Mouse (Mus musculus) brain, embryonic 18.5 days (tissue): Measurements from ENCODE around the gene Cdh23.
"Not testable (repeated sequence)": the region's sequence is repeated elsewhere in the genome, so short reads cannot be mapped to it uniquely, and the experiment has no call there.

ENCODE experiments used
- DNase-seq: peaks from one replicate; pipeline ENCODE4 v3.0.0-alpha.2; 2012; ENCODE audit warnings: low read depth, low spot score

The Cdh23 gene

DNA sequence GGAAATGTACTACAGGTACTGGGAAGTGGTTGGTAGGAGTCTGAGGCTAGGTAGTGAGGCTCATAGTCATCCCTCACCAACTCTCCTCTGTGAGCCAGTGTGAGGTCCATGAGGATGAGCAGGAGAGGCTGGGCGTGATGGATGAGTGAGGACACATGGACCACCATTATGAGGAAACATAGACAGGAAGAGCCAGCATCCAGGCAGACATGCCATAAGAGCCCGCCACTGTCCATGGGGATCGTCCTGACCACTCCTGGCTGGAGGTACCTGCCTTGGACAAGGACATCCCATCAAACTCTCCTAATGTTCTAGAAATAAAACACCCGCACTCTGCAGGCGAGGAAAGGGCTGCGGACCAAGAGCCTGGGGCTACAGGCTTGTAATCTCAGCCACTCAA, at the start of gene Cdh23:
Gene Cdh23 (minus strand): TSS at position 101 of the 400 bp plus-strand sequence.
- no peak for DNase-seq

GRCm38 (mm10) chr10:60744543-60745290, 48.4 kb upstream of the Cdh23 start:
- no peak for DNase-seq

- no peak for DNase-seq
These were observed 47.4 kb upstream of the Cdh23 start for GRCm38 (mm10) chr10:60743681-60744080.

GRCm38 (mm10) chr10:60742942-60743341, 46.7 kb upstream of the Cdh23 start:
- no peak for DNase-seq

- not testable (repeated sequence) for DNase-seq
These were observed 46.0 kb upstream of the Cdh23 start for GRCm38 (mm10) chr10:60742296-60742695.

DNA sequence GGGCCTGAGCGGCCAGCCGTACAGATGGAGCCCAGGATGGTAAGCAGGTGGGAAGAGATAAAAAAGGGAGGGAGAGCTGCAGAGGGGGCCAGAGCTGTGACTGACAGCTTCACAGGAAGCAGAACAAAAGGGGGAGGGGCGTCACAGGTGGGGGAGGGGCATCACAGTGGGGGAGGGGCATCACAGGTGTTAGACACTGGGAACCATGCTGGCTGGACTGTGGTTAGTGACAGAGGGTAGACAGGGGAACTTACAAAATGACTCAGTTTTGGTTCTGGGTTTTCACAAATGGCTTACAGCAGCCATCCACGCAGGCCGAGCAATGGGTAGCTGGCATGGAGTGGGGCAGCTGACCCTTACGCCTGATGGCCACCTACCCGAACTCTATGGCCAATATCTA, 45.1 kb upstream of the Cdh23 start:
- DNase-seq, result no peak

GRCm38 (mm10) chr10:60739619-60740363, 43.5 kb upstream of the Cdh23 start:
- no peak for DNase-seq

GRCm38 (mm10) chr10:60737886-60738640, 41.8 kb upstream of the Cdh23 start:
- no peak for DNase-seq

DNA sequence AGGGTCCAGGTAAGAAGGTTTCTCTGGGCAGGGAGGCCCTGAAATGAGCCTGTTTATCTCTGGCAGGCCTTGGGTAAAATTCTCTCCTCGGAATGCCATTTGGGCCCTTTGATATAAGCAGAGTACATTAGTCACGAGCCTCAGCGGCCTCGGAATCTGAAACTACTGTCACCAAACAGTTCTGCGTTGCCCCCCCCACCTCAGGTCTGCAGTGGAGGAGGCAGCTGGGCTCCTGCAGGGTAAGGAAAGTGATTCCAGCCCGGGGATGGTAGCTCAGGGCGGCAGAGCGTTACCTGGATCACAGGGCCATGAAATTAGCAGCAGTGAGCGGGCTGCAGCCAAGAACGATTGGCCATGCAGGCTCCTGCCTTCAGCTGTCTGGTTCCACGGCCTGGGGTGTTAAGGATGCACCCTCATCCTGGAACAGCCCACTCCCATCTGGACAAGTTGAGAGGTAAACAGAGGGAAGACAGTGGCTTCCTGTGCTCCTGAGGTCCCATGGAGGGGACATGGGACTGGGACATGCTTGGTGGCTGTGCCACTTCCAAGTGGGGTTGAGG, 41.0 kb upstream of the Cdh23 start:
- DNase-seq, result no peak

GRCm38 (mm10) chr10:60735737-60736136, 39.4 kb upstream of the Cdh23 start:
- no peak for DNase-seq

DNA sequence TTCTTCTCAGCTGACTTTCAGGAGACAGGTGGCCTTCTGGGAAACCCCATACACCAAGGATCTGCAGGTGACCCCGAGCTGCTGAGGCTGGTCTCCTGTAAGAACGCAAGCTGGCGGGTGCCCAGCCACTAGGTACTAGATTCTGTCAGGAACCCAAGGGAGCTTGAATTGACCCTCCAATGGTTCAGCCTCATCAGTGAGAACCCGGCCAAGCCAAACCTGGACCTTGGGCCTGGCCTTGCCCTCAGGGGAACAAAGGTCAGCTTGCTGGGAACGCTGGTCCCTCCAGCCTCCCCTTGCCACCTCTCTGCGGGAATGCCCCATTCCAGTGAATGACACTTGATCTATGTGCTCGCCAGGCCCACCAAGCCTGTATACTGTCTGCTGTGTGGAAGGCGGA, 37.2 kb upstream of the Cdh23 start:
- no peak for DNase-seq

GRCm38 (mm10) chr10:60732397-60732861, 36.1 kb upstream of the Cdh23 start:
- no peak for DNase-seq

GRCm38 (mm10) chr10:60731742-60732141, 35.5 kb upstream of the Cdh23 start:
- no peak for DNase-seq

GRCm38 (mm10) chr10:60727301-60727700, 31.0 kb upstream of the Cdh23 start:
- DNase-seq, result no peak

DNA sequence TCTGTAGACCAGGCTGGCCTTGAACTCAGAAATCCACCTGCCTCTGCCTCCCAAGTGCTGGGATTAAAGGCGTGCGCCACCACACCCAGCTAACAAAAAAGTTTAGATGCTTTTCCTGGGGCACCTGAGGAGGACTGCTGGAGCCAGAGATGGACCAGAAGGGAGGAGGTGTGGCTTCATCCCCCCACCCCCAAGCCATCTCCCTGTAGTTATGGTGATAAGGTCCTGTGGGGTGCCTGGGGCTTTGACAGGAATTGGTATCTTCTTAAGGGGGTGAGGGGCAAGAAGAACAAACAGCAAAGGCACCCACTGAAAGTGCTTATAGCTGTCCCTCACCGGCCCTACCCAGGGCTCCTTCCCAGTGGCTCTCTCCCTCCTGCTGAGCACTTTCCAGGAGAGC, 30.6 kb upstream of the Cdh23 start:
- no peak for DNase-seq

DNA sequence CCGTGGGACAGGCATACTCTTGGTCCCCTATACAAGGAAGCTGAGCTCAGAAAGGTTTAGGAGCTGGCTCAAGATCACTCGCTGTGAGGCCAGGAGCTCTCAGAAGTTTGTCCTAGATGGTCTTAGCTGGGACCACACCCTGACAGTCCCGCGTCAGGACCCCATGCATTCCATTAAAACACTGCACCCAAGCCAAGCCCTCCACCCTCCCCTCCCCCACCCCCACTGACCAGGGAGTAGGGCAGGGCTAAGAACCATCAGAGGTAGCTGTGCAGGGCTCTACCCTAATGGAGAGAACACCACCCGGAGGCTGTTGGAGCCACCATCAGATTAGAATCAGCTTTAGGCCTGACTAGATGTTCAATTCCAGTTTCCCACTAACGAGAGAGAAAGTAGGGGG, 28.2 kb upstream of the Cdh23 start:
- DNase-seq, result no peak

DNA sequence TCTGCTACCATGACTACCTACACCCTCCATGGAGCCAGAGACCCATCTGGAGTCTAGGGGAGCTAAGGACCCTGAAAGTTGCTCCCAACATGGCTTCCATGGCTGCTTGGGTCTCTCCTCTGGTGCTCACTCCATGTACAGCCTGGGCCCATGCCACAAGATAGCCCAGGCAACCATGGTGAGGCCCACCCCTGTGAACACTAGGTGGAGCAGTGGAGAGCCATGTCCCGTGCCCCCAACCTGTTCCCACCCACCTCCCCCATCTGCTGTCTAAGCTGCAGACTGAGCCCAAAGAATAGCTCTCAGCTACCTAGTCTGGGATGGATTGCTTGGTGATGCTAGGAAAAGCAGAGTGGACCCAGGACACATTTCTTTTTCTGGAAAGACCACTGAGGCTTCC, 27.1 kb upstream of the Cdh23 start:
- no peak for DNase-seq

- DNase-seq, result no peak
These were observed 25.4 kb upstream of the Cdh23 start for GRCm38 (mm10) chr10:60721640-60722039.

DNA sequence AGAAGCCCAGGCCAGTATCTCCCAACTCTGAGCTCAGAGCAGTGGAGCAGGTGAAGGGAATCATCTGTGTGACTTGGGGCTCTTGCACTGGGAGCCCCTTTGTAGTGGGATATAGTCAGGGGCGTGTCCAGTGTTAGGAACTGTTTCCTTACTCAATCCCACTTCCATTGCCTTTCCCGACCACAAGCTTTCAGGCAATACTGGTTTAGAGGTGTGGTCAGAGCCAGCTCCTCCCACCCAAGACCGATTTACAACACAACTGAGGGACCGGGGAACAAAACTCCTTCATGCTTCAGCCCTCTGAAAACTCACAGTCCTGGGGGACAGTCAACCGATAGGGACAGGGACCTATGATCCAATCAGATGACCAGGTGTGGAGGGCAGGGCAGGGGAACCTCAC, 24.2 kb upstream of the Cdh23 start:
- DNase-seq, result no peak

GRCm38 (mm10) chr10:60718491-60718890, 22.2 kb upstream of the Cdh23 start:
- DNase-seq, result no peak

- no peak for DNase-seq
These were observed 20.2 kb upstream of the Cdh23 start for GRCm38 (mm10) chr10:60716449-60716848.

GRCm38 (mm10) chr10:60712299-60712698, 16.0 kb upstream of the Cdh23 start:
- DNase-seq, result not testable (repeated sequence)
